In the genomic region with DNA sequence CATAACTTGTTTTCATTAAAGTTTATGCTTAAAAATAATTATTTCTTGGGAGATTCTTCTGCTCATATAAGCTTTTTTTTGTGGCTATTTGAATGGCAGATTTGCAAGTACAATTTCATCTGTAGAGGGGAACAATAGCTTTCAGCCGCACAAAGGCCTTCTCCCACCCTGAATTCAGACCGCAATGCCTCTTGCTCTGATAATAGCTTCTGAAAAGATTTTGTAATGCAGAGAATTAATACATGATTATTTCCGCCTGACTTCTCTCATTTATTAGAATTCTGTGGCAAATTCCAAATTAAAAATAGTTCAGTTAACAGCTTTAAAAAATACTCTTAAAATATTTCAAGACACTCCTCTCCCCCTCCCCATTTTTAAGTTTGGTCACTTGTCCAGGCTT, we compare ENCODE assay signal across 11 mouse cellular contexts.
DNase-seq lines count a peak whose midpoint lies in the region; ATAC-seq lines count a peak whose summit lies in the region.
"Had no signal": no experiment of that assay in that cellular context is flagged by ENCODE, and none has a peak within 500 bp of the region (broad histone marks: within the 10 kb centered on the region; RNA-seq: fewer than 3 reads in every experiment).

No protein-coding gene starts in this region.

- H3K4me2 ChIP-seq in midbrain, embryonic 11.5 days = peak overlapping the region; percentile 63
- H3K4me2 ChIP-seq in neural tube, embryonic 15.5 days = peak overlapping the region; percentile 28; the same call in 1 of the 2 replicates
- H3K4me2 ChIP-seq in heart, embryonic 11.5 days = no peak overlapping the region
- H3K4me2 ChIP-seq: liver, embryonic 11.5 days; stomach, embryonic 15.5 days had no signal

- intact Hi-C loops in heart, postnatal 25 days (cut with DNase I) = no loop called here
- intact Hi-C loops in left cerebral cortex, postnatal 10 days (cut with DNase I) = loop anchor here (10.0 kb wide), 1 partner anchor 168 kb away; no protein-coding TSS in a partner anchor

- H3K27me3 ChIP-seq in hindbrain, embryonic 10.5 days (ENCODE audit: insufficient read depth, poor library complexity, severe bottlenecking) = peaks cover 89% of the 10 kb centered on the region
- no peaks in the 10 kb centered on the region for H3K27me3 ChIP-seq in midbrain, embryonic 11.5 days (ENCODE audit: control insufficient read depth, insufficient read depth, low read length)
- peaks cover 65% of the 10 kb centered on the region for H3K27me3 ChIP-seq in neural tube, embryonic 15.5 days (replicated peaks)
- peaks cover 94% of the 10 kb centered on the region for H3K27me3 ChIP-seq in heart, embryonic 11.5 days (ENCODE audit: control insufficient read depth, insufficient read depth, low read length)

- DNase-seq in embryo, embryonic 11 days = peak; percentile 46
- no peak for DNase-seq in embryo, embryonic 10.5 days (ENCODE audit: low spot score)
- DNase-seq in hindbrain, embryonic 10.5 days (ENCODE audit: low spot score) = no peak
- DNase-seq in midbrain, embryonic 11.5 days (ENCODE audit: low spot score, missing footprints) = peak; percentile 95
- DNase-seq in heart, postnatal 25 days (ENCODE audit: low spot score) = no peak
- DNase-seq in left cerebral cortex, postnatal 10 days (ENCODE audit: extremely low spot score in 1 of 2, low spot score in 2 of 2) = no peak
- DNase-seq: cerebellum, adult 11-12 months had no signal

- H3K27ac ChIP-seq in hindbrain, embryonic 10.5 days = peak overlapping the region; percentile 97
- H3K27ac ChIP-seq in midbrain, embryonic 11.5 days (ENCODE audit: low read depth, low read length) = peak overlapping the region; percentile 59
- no peak overlapping the region for H3K27ac ChIP-seq in neural tube, embryonic 15.5 days (replicated peaks)
- H3K27ac ChIP-seq in heart, embryonic 11.5 days (ENCODE audit: low read depth, low read length) = no peak overlapping the region
- H3K27ac ChIP-seq: stomach, embryonic 15.5 days had no signal

- no peaks in the 10 kb centered on the region for H3K9me3 ChIP-seq in hindbrain, embryonic 10.5 days
- H3K9me3 ChIP-seq in midbrain, embryonic 11.5 days (ENCODE audit: control insufficient read depth, low read length) = no peaks in the 10 kb centered on the region
- H3K9me3 ChIP-seq in neural tube, embryonic 15.5 days (replicated peaks) = no peaks in the 10 kb centered on the region
- no peaks in the 10 kb centered on the region for H3K9me3 ChIP-seq in heart, embryonic 11.5 days (replicated peaks; ENCODE audit: control insufficient read depth, low read length)
- H3K9me3 ChIP-seq: stomach, embryonic 15.5 days had no signal

- H3K36me3 ChIP-seq in hindbrain, embryonic 10.5 days = peaks cover 27% of the 10 kb centered on the region
- peaks cover 5% of the 10 kb centered on the region for H3K36me3 ChIP-seq in midbrain, embryonic 11.5 days (ENCODE audit: control insufficient read depth, insufficient read depth, low read length)
- no peaks in the 10 kb centered on the region for H3K36me3 ChIP-seq in neural tube, embryonic 15.5 days
- no peaks in the 10 kb centered on the region for H3K36me3 ChIP-seq in heart, embryonic 11.5 days (ENCODE audit: control insufficient read depth, insufficient read depth, low read length)
- H3K36me3 ChIP-seq: stomach, embryonic 15.5 days had no signal

- H3K4me1 ChIP-seq in hindbrain, embryonic 10.5 days (replicated peaks) = peaks cover 86% of the 10 kb centered on the region
- H3K4me1 ChIP-seq in midbrain, embryonic 11.5 days (ENCODE audit: control insufficient read depth, insufficient read depth, low read length) = peaks cover 62% of the 10 kb centered on the region
- peaks cover 74% of the 10 kb centered on the region for H3K4me1 ChIP-seq in neural tube, embryonic 15.5 days
- peaks cover 12% of the 10 kb centered on the region for H3K4me1 ChIP-seq in heart, embryonic 11.5 days (ENCODE audit: control insufficient read depth, insufficient read depth, low read length)

- peak overlapping the region; percentile 95 for H3K4me3 ChIP-seq in hindbrain, embryonic 10.5 days
- H3K4me3 ChIP-seq in midbrain, embryonic 11.5 days (ENCODE audit: low read depth, low read length) = peak overlapping the region; percentile 97
- H3K4me3 ChIP-seq in neural tube, embryonic 15.5 days (replicated peaks) = no peak overlapping the region
- H3K4me3 ChIP-seq in heart, embryonic 11.5 days (ENCODE audit: low read depth, low read length) = no peak overlapping the region
- H3K4me3 ChIP-seq: stomach, embryonic 15.5 days had no signal

- peak overlapping the region; percentile 55; the same call in 1 of the 2 replicates for H3K9ac ChIP-seq in midbrain, embryonic 11.5 days (ENCODE audit: low read length)
- H3K9ac ChIP-seq in neural tube, embryonic 15.5 days (replicated peaks) = no peak overlapping the region
- no peak overlapping the region for H3K9ac ChIP-seq in heart, embryonic 11.5 days (ENCODE audit: low read depth, low read length)
- H3K9ac ChIP-seq: stomach, embryonic 15.5 days had no signal

- no peak for ATAC-seq in midbrain, embryonic 11.5 days (ENCODE audit: low FRiP score)
- ATAC-seq in neural tube, embryonic 15.5 days (ENCODE audit: low FRiP score) = no peak
- no peak for ATAC-seq in heart, embryonic 11.5 days (replicated peaks; ENCODE audit: insufficient number of reproducible peaks, low FRiP score, low TSS enrichment)

- WGBS in hindbrain, embryonic 10.5 days = 28% methylated on average over 3 of the region's 3 CpGs
- WGBS in midbrain, embryonic 11.5 days = 22% methylated on average over 3 of the region's 3 CpGs
- 45% methylated on average over 3 of the region's 3 CpGs for WGBS in neural tube, embryonic 15.5 days
- 75% methylated on average over 3 of the region's 3 CpGs for WGBS in heart, embryonic 11.5 days (ENCODE audit: insufficient replicate concordance)

Comparison
In these comparisons a context has a peak if more than half of its experiments do, and no peak if none do; other contexts are left out.
1. DNase-seq: peak in embryo, embryonic 11 days (single experiment) and midbrain, embryonic 11.5 days (single experiment); none in embryo, embryonic 10.5 days (single experiment), hindbrain, embryonic 10.5 days (single experiment), heart, postnatal 25 days (single experiment) and left cerebral cortex, postnatal 10 days (0 of 2).
2. H3K27ac ChIP-seq: peak in hindbrain, embryonic 10.5 days (single experiment) and midbrain, embryonic 11.5 days (single experiment); none in neural tube, embryonic 15.5 days (single experiment) and heart, embryonic 11.5 days (single experiment).
3. H3K4me3 ChIP-seq: peak in hindbrain, embryonic 10.5 days (single experiment) and midbrain, embryonic 11.5 days (single experiment); none in neural tube, embryonic 15.5 days (single experiment) and heart, embryonic 11.5 days (single experiment).